Mouse (Mus musculus): ENCODE results near the gene Hnrnpr.

DNA sequence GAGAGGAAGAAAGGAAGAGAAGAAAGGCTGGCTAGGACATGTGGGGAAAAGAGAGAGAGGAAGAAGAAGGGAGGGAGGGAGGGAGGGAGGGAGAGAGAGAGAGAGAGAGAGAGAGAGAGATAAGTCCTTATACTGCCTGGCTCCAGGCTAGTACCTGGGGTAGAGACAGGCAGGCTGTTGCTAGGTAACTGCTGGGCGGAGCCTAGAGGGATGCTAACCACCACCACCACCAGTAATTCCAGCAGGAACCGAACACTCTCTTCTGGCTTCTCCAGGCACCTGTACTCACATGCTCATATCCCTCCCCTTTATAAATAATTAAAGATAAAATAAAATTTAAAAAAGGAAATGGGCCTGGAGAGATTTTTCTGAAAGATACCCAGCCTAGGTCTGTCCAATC lies 27.0 kb upstream of the Hnrnpr start:
- TF ChIP-seq CTCF (IDR thresholded peaks at IDR 0.05) (no peak), EP300 (IDR thresholded peaks at IDR 0.05) (no peak)

All from lung, postnatal 0 days (tissue).